Mouse (Mus musculus) gastrocnemius, postnatal 36 days (tissue): ENCODE data around the gene Pcp4. TPM values are rescaled to one million over a fixed set of nuclear protein-coding genes. Genes with fewer than 3 reads are reported as not detected.

Experiments
- DNase-seq, 2 experiments: peaks; one replicate each; pipeline ENCODE4 v3.0.0; 2022
- intact Hi-C: fragments of 180-260 bp; cut with DNase I; formaldehyde crosslinking; loops from one replicate; pipeline ENCODE4 v1.15.1; 2025
- total RNA-seq, 2 experiments: library from RNA; stranded (reverse); gene quantifications; 2 replicates each; pipeline ENCODE4 v1.2.3; 2021

The Pcp4 gene
- total RNA-seq, 2 experiments from 2014 or later = 0.46 TPM; not detected in 1

- intact Hi-C loops = no loop called here
- DNase-seq = no peak
Observed at GRCm38 (mm10) chr16:96481791-96482190, 14.4 kb downstream of the Pcp4 start.

DNA sequence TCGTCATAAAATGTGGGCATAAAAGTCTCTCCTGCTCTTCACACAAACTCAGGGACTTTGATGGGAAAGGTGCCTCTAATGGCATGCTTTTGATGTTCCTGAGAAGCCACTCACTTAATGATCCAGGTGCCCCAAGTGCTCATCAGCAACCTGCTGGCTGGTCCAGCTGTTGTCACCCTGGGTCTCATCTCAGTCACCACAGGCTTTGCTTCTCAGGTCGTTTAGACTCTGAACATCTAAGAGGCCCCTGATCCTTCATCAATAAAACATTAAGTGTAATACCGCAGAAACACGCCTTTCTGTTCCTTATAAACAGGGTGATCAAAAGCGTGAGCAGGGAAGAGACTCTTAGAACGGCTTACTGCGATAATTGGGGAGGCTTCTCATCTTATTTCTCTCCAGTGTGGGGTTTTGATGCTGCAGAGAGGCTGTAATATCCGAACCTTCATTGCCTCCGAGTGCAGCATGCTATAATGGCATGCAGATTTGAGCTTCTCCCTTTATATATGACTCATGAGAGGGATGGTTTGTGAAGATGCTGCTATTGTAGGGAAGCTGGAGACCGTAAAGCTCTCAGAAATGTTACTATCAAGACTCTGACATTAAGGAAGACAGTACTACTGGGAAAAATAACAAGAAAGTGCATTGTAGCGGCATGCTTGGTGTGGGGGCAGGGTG is 19.7 kb downstream of the Pcp4 start:
- no peak for DNase-seq
- intact Hi-C loops = no loop called here

DNA sequence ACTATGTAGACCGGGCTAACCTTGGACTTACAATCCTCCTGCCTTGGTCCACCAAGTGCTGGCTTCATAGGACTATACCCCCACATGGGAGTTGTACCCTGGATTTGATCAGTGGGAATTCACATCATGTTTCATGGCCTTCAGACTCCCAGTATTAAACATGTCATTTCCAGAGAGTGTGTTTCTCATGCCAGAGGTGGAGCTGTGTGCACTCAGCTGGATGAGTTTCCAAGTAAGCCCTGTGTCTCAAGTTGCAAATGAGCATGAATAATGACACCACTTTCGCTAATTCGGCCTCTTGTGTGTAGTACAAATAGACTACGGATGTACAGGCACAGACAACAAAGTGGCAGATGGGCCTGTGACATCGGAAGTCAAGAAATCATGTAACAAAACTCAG is 20.6 kb downstream of the Pcp4 start:
- no peak for DNase-seq

DNA sequence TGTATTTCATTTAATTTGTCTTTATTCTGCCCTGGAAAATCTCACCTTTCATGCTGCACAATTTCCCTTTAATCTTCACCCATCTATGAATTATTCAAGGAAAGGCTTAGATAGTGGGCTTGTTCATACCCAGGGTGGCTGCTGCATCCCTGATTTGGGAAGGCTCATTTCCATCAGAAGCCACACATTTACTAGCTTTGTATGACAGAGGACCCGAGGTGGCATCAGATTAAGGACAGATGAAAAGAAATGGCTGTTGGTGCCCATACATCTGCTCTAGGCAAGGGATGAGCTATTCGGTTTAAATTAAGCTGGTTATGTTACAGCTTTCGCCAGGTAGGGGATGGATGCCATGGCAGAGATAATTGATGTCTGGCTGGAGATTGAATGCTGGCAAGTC is 24.1 kb downstream of the Pcp4 start:
- no peak for DNase-seq
- intact Hi-C loops = no loop called here

More for the DNA sequence above, 20.6 kb downstream of the Pcp4 start:
- intact Hi-C loops = no loop called here

DNA sequence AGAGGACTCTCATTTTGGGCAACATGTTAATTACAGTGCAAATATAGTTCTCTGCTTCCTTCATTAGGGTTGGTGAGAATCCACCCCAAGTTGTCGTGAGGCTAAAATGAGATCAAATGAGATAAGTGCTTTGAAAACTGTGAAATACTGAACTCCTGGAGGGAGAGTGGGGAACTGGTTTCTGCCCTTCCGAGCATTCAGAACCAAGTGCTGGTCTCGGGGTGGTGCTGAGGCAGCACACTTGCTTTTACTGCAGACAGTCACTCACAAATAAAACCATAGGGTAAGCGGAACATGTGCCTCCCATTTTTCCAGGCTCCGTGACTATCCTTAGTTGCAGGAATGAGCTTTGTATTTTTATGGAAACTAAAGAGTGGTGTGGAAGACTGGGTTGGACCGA is 26.7 kb downstream of the Pcp4 start:
- intact Hi-C loops = no loop called here
- DNase-seq = no peak

DNA sequence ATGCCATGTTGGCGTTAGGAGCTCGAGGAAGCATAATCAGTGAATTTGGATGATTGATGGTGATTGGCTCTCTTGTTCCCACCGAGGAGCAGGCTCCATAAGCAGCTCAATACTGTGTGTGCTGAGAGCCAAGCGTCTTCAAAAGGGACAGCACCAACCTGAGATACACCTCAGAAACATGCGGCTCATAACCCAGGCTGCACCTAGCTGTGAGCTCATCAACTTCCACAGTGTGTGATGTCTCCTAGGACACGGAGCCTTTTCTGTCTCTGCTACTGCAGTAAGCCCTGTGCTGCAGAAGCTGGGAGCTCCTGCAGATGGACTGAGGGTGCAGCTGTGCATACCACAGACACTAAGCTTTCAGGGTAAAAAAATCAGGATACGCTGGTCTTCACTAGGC is 31.5 kb downstream of the Pcp4 start:
- no peak for DNase-seq
- intact Hi-C loops = no loop called here

DNA sequence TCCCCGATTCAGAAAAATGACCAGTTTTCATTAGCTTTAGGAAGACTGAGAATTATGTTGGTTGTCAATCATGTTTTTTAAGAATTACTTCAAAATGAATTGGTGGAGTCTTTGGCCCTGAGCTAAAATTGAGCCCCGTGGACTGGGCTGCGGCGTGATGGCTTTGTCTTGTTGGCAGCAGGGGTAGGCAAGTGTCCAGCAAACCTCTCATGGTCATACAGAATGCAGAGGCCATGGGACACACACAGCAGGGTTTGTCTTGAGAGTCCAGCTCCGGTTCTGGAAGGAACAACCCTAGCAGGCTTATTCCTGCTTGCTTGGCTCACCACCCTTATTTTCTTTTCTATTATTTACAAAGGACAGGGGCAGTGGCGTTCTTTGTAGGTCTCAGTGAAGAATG is 33.8 kb downstream of the Pcp4 start:
- intact Hi-C loops = no loop called here
- no peak for DNase-seq

DNA sequence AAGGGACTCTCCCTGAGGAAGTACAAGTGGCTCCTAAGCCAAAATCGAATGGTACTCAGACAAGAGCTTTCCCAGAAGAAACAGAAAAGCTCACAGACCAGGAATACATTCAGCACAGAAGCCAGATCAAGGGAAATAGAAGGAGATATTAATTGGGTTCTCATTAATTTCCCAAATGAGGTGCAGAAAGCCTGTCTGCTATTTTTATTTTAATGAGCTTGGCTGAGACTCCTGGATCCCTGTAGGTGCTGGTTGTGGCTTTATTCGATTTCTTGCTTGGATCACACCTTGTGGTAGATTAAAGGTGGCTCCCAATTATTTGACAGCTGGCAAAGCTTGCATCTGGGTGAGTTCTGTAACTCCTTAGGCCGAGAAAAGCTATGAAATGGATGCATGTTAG is 35.2 kb downstream of the Pcp4 start:
- DNase-seq = no peak
- intact Hi-C loops = no loop called here

DNA sequence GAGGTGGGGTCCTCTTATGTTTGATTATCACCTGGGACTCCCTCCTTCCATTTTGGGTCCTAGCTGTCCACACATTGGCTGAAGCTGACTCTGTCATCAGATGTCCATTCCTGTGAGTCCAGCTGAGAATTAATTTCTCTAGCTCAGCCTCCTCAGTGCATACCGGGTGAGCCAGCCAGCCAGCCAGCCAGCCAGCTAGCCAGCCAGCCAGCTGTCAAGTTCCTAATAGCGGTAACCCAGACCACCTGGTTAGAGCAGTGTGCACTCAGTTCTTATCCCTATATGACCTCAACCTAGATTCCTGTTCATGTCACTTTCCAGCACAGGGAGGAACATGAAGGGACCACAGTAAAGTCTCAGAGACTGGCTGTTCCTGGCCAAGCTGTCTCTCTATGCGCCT is 47.1 kb downstream of the Pcp4 start:
- intact Hi-C loops = no loop called here
- DNase-seq = no peak

- intact Hi-C loops = no loop called here
Observed at GRCm38 (mm10) chr16:96527476-96527875, 60.1 kb downstream of the Pcp4 start.

GRCm38 (mm10) chr16:96528471-96528870 is 61.1 kb downstream of the Pcp4 start:
- intact Hi-C loops = no loop called here
- DNase-seq = no peak

More at GRCm38 (mm10) chr16:96527476-96527875, 60.1 kb downstream of the Pcp4 start:
- no peak for DNase-seq

- intact Hi-C loops = no loop called here
- DNase-seq = no peak
Observed at GRCm38 (mm10) chr16:96529896-96530568, 62.6 kb downstream of the Pcp4 start.

DNA sequence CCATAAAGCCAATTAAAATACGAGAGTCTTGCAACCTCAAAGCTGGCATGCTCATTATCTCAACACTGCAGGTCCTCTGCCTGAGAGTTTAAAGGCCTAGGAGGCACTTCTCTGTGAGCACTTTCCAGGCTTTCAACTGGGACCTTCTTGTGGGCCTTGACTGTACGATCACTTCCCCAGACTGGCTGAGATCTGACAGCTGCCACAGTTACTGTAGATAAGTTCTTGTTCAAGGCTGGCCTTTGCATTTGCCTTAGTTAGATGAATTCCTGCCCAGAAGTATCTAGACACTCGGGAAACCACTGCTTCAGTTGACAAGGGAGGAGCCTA is 63.1 kb downstream of the Pcp4 start:
- intact Hi-C loops = no loop called here
- no peak for DNase-seq

GRCm38 (mm10) chr16:96531029-96531428 is 63.6 kb downstream of the Pcp4 start:
- intact Hi-C loops = no loop called here
- no peak for DNase-seq

DNA sequence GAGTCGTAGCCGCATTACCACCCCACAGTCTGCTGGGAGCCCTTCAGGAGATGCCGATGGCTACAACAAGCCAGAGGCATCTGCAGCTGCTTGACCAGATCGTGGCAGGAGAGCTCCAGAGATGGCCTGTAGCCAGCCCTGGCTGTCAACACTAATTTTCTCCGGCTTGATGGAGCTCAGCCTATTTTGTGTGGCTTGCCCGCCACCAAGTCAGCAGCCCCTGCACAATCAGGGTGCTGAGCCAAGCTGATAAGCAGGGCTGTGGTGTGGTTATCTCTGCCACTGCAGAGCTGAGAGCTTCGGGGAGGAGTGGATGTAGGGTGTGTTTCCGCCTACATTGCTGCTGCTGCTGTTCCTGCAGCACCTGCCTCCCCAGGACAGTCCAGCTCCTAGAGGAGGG is 66.3 kb downstream of the Pcp4 start:
- intact Hi-C loops = no loop called here
- DNase-seq = no peak

DNA sequence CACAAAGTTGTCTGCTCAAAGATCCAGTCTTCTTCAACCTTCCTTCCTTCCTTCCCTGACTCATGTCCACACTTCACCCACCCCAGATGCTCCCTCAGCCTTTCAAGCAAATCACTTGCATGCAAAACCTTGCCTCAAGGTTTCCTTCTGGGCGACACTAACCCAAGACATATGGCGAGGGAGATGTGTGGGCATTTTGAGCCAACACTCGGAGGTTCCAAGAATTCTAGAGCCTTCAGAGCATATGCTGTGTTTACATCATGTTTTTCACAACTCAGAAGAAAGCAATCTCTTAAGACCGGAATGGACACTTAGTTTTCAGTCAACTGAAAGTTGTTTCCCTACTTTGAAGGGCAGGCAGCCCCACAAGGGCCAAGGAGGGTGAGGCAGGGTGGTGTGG is 67.9 kb downstream of the Pcp4 start:
- intact Hi-C loops = no loop called here
- DNase-seq = no peak

DNA sequence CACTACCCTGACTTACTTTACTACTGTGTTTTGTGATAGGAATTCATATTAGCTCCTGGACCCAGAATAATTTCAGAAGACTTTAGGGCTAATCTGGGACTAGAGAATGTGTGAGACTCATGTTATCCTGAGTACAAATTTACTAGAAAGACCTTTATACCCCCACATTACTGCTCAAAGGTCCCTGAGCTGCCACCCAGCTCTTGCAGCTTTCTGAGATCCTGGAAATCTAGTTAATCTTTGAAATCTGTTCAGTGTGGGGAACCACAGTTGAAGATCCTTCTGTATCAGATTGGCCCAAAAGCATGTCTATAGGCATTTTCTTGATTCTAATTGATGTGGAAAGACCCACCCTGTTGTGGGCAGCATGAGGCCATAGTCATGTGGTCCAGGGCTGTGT is 69.0 kb downstream of the Pcp4 start:
- DNase-seq = no peak

DNA sequence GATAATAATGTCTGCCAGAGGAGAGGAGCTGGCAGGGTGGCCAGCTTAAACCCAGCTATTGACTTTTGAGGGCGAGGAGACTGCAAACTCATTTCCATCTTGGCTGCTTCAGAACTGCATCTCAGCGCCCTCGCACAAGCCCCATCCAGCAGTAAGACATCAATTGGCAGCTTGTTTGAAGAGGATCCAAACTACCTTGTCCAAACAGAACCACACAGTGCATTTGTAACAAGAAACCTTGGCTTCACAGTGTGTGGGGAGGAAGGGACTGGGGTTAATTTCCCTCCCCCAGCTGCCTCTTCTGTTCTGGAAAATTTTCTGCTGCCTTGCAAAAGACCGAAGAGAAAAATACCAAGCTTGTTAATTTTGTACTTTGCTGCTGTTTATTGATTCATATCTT is 71.7 kb downstream of the Pcp4 start:
- intact Hi-C loops = no loop called here
- DNase-seq = no peak

More for the DNA sequence above, 69.0 kb downstream of the Pcp4 start:
- intact Hi-C loops = no loop called here

DNA sequence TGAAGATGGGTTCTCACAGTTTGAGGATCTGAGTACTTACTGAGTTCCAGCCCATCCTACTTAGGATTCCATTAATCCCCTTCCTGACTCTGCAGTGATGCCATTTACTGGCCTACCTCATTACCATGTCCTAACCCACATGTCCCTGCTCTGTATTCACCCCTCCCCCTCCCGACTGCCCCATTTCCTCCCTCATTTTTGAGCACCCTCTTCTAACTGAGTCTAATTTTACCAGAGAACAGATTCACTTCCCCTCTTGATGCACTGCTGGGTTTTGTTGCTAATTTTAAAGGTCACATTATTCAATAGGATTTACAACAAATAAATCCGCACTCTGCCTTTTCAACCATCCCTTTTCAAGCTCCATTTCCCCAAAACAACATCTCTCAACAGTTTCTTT is 73.7 kb downstream of the Pcp4 start:
- intact Hi-C loops = no loop called here
- no peak for DNase-seq

- no peak for DNase-seq
- intact Hi-C loops = no loop called here
Observed at GRCm38 (mm10) chr16:96552680-96553079, 85.3 kb downstream of the Pcp4 start.

DNA sequence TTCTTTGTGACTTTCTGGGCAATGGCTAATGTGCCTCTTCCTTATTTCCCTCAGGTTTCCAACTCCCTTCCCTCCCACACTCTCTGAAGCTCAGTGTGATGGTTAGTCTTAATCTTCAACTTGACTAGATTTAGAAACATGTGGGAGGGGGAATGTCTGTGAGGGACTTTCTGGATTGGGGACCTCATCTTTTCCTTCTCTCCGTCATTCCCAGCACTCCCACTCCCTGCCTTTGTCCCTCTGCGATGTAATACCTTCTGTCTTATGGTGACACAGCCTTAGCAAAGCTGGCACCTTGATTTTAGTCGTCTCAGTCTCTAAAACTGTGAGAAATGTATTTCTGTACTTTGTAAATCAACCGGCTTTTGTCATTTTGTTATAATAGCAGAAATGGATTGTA is 88.0 kb downstream of the Pcp4 start:
- no peak for DNase-seq
- intact Hi-C loops = no loop called here

GRCm38 (mm10) chr16:96556621-96557020 is 89.2 kb downstream of the Pcp4 start:
- DNase-seq = no peak
- intact Hi-C loops = no loop called here

DNA sequence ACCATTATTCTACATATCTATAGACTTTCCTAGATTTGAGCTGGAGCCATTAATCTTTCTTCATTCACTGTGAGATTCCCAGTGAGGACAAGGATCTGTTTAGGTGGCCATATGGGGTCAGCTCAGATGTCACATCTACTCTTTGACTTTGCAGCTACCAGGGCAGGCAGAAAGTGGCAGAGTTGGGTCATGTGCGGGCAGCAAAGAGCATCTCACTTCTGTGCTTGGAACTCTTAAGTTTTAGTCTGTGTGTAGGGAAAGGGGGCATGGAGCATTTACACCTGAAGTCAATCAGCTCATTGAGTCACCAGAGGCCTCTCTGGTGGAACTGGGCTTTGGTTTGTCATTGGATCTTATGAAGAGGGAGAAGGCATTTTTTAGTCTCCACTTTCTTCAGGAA is 90.9 kb downstream of the Pcp4 start:
- intact Hi-C loops = no loop called here
- DNase-seq = no peak
